Mouse (Mus musculus) lung, postnatal 0 days (tissue): ENCODE measurements at regions not wholly inside any gene's neighbourhood (a gene's known extent, or its start where the extent isn't known, plus 50 kb on each side); places are given as distances from the start of the nearest gene placed in this dataset.

ENCODE experiments used
- ATAC-seq: fragments of 200-750 bp; cut with Nextera tagmentation; 2 replicates; pipeline ENCODE4 v1.8.0; 2017; ENCODE audit warnings: moderate library complexity
- DNase-seq: peaks from one replicate; pipeline ENCODE4 v3.0.0-alpha.2; 2016; ENCODE audit warnings: low spot score
- H3K27ac ChIP-seq: fragments of 300-500 bp; sonication (generic); 2 replicates; pipeline ENCODE4 v1.5.1; 2014; ENCODE audit warnings: antibody characterized with exemption, mild to moderate bottlenecking, low read length, mixed read lengths
- H3K27me3 ChIP-seq: fragments of 300-500 bp; sonication (generic); replicated peaks from 2 replicates; pipeline ENCODE4 v1.6.1; 2014; ENCODE audit warnings: low read length, mixed read lengths; ENCODE audit not compliant: insufficient read depth
- H3K36me3 ChIP-seq: fragments of 300-500 bp; sonication (generic); 2 replicates; pipeline ENCODE4 v1.6.1; 2014; ENCODE audit warnings: low read length, mixed read lengths; ENCODE audit not compliant: insufficient read depth
- H3K4me1 ChIP-seq: fragments of 300-500 bp; sonication (generic); 2 replicates; pipeline ENCODE4 v1.6.1; 2014; ENCODE audit warnings: antibody characterized with exemption, low read depth, low read length, mixed read lengths; ENCODE audit not compliant: insufficient read depth
- H3K4me2 ChIP-seq: fragments of 300-500 bp; sonication (generic); replicated peaks from 2 replicates; pipeline ENCODE4 v1.6.1; 2014; ENCODE audit warnings: low read depth, mild to moderate bottlenecking, low read length, moderate library complexity, mixed read lengths
- H3K4me3 ChIP-seq: fragments of 300-500 bp; sonication (generic); 2 replicates; pipeline ENCODE4 v1.5.1; 2014; ENCODE audit warnings: low read depth, low read length
- H3K9ac ChIP-seq: fragments of 300-500 bp; sonication (generic); replicated peaks from 2 replicates; pipeline ENCODE4 v1.6.1; 2014; ENCODE audit warnings: low read depth, mild to moderate bottlenecking
- H3K9me3 ChIP-seq: fragments of 300-500 bp; sonication (generic); 2 replicates; pipeline ENCODE4 v1.6.1; 2016; ENCODE audit warnings: low read length, mixed read lengths
- CTCF ChIP-seq: IDR thresholded peaks from 2 replicates; pipeline ENCODE4 v1.5.1; 2016; ENCODE audit warnings: antibody characterized with exemption, mild to moderate bottlenecking
- EP300 ChIP-seq: IDR thresholded peaks from 2 replicates; pipeline ENCODE4 v1.6.1; 2016; ENCODE audit warnings: antibody characterized with exemption, mild to moderate bottlenecking, control low read depth
- WGBS: fragments of 180-500 bp; shearing (Covaris S2); extraction: QIAGEN DNeasy Blood & Tissue Kit; methylation state at CpG from one replicate; pipeline ENCODE4 v1.1.7; 2014; 5-methylcytosine and 5-hydroxymethylcytosine counted together

DNA sequence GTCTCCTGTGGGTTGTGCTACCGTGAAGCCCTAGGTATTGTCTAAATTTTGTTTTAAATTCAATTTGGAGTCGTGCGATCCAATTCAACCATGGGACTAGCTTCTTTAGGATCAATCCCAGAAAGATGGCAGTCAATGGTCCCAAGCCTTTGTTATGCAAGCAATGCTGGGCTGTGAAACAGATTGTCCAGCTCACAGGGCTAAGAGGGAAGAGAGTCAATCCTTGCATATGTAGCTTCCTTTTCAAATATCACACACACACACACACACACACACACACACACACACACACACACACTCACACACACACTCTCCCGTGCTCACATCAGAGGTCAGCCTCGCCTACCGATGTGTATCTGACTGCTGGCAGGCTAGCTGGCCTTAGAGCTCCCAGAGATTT lies 373.8 kb upstream of the Gm10131 start:
- Histone ChIP-seq H3K4me3 (no peak overlapping the region), H3K9ac (no peak overlapping the region), H3K4me1 (no peaks in the 10 kb centered on the region), H3K36me3 (no peaks in the 10 kb centered on the region), H3K4me2 (no peak overlapping the region), H3K27ac (no peak overlapping the region), H3K9me3 (no peaks in the 10 kb centered on the region), H3K27me3 (no peaks in the 10 kb centered on the region)
- WGBS = 81% methylated on average over 6 of the region's 6 CpGs
- TF ChIP-seq CTCF = no peak
- no peak for TF ChIP-seq EP300
- DNase-seq (no peak), ATAC-seq (no peak)

DNA sequence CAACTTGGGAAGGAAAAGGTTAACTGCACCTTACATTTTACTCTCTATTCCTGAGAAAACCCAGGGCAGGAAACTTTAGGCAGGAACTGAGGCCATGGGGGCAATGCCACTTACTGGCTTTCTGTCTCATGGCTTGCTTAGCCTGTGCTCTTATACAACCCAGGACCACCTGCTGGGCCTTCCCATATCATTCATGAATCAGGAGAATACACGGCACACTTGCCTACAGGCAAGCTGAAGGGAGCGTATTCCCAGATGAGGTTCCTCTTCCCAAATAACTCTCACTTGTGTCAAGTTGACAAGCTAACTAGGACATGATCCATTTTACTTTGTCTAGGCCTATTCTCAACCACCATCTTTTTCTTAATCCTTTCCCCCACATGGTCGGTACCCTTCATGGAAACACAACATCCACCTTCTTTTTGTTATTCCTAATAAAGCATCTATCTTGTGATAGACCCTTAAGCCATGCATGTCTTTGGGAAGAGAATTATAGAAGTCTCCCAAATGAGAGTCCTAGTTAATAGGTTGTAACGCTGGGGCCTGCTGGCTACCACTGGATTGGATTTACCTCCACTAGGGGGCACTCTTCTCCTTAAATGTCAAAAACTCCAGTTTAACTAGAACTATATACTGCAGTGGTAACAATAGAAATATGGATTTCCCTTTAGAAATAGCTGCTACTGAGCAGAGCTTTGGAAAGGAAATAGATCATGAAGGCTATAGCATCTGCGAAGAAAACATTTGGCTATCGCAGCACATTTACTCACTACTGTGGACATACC lies 373.2 kb upstream of the Gm10131 start:
- Histone ChIP-seq H3K4me2 (no peak overlapping the region), H3K9me3 (no peaks in the 10 kb centered on the region), H3K27me3 (no peaks in the 10 kb centered on the region), H3K9ac (no peak overlapping the region), H3K4me3 (no peak overlapping the region), H3K36me3 (no peaks in the 10 kb centered on the region), H3K27ac (no peak overlapping the region), H3K4me1 (no peaks in the 10 kb centered on the region)
- peak; percentile 91 for DNase-seq
- ATAC-seq = peak; percentile 56
- TF ChIP-seq CTCF (peak; percentile 78), EP300 (0 out of 2 replicates have a peak, but pooled peaks have one; percentile 28)
- WGBS = 59% methylated on average over 6 of the region's 6 CpGs

DNA sequence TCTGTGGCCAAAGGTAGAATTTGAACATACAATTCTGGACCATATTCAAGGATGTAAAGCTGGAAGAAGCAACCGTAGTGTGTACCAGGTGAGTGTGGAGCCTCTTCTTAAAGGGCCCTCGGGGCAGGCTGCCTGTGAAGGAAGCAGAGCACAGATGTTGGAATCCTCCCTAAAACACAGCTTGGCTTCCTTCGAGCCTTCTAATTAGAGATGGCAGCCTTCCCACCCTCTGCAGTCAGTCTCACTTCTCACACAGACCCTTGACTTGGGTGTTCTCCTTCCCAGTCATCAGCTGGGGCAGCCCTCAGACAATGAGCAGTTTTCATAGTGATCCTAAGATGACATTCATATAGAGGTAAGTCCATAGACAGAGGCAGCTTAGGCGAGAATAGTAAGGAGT lies 371.7 kb upstream of the Gm10131 start:
- no peak for DNase-seq
- Histone ChIP-seq H3K9ac (no peak overlapping the region), H3K27me3 (no peaks in the 10 kb centered on the region), H3K4me3 (no peak overlapping the region), H3K27ac (no peak overlapping the region), H3K36me3 (no peaks in the 10 kb centered on the region), H3K9me3 (no peaks in the 10 kb centered on the region), H3K4me1 (no peaks in the 10 kb centered on the region), H3K4me2 (no peak overlapping the region)
- no peak for TF ChIP-seq CTCF
- TF ChIP-seq EP300 = no peak
- 67% methylated on average over 4 of the region's 4 CpGs for WGBS
- no peak for ATAC-seq

GRCm38 (mm10) chr8:34482676-34483075 lies 371.1 kb upstream of the Gm10131 start:
- Histone ChIP-seq H3K9ac (no peak overlapping the region), H3K36me3 (no peaks in the 10 kb centered on the region), H3K27me3 (no peaks in the 10 kb centered on the region), H3K27ac (no peak overlapping the region), H3K9me3 (no peaks in the 10 kb centered on the region), H3K4me3 (no peak overlapping the region), H3K4me1 (no peaks in the 10 kb centered on the region), H3K4me2 (no peak overlapping the region)
- no peak for TF ChIP-seq EP300
- no peak for TF ChIP-seq CTCF
- ATAC-seq (no peak), DNase-seq (no peak)
- 85% methylated on average over 2 of the region's 2 CpGs for WGBS

GRCm38 (mm10) chr8:34480496-34480895 lies 369.0 kb upstream of the Gm10131 start:
- WGBS = 78% methylated on average over 4 of the region's 4 CpGs

GRCm38 (mm10) chr8:34478891-34479290 lies 367.4 kb upstream of the Gm10131 start:
- no peaks in the 10 kb centered on the region for H3K9me3 ChIP-seq
- H3K9ac ChIP-seq = no peak overlapping the region
- TF ChIP-seq CTCF (no peak), EP300 (0 out of 2 replicates have a peak, but pooled peaks have one; percentile 52)
- DNase-seq (peak; percentile 64), ATAC-seq (peak; percentile 79)
- H3K27me3 ChIP-seq = no peaks in the 10 kb centered on the region
- 25% methylated on average over 3 of the region's 3 CpGs for WGBS
- no peaks in the 10 kb centered on the region for H3K4me1 ChIP-seq
- H3K27ac ChIP-seq = no peak overlapping the region
- H3K4me3 ChIP-seq = no peak overlapping the region
- no peaks in the 10 kb centered on the region for H3K36me3 ChIP-seq
- H3K4me2 ChIP-seq = no peak overlapping the region

More at GRCm38 (mm10) chr8:34480496-34480895, 369.0 kb upstream of the Gm10131 start:
- ATAC-seq (no peak), DNase-seq (no peak)
- H3K9me3 ChIP-seq = no peaks in the 10 kb centered on the region
- H3K4me3 ChIP-seq = no peak overlapping the region
- no peaks in the 10 kb centered on the region for H3K36me3 ChIP-seq
- no peak overlapping the region for H3K9ac ChIP-seq
- TF ChIP-seq CTCF (no peak), EP300 (no peak)
- no peak overlapping the region for H3K4me2 ChIP-seq
- no peaks in the 10 kb centered on the region for H3K4me1 ChIP-seq
- H3K27ac ChIP-seq = no peak overlapping the region
- H3K27me3 ChIP-seq = no peaks in the 10 kb centered on the region
